Mouse (Mus musculus) fat pad, adult 2 months (tissue): ENCODE data around the gene Jade1.

ENCODE experiments used
- DNase-seq: peaks from one replicate; pipeline ENCODE4 v3.0.0-alpha.2; 2011; ENCODE audit warnings: low read depth, low spot score; ENCODE audit errors: extremely low read depth

Gene Jade1

GRCm38 (mm10) chr3:41595010-41595409, 39.5 kb downstream of the Jade1 start:
- DNase-seq, result no peak

GRCm38 (mm10) chr3:41597036-41597435, 41.5 kb downstream of the Jade1 start:
- no peak for DNase-seq

- no peak for DNase-seq
Measured at GRCm38 (mm10) chr3:41598412-41598811, 42.9 kb downstream of the Jade1 start.

- no peak for DNase-seq
Measured at GRCm38 (mm10) chr3:41599226-41599625, 43.7 kb downstream of the Jade1 start.

GRCm38 (mm10) chr3:41599806-41600589, 44.5 kb downstream of the Jade1 start:
- no peak for DNase-seq

- DNase-seq, result no peak
Measured at GRCm38 (mm10) chr3:41601226-41602020, 45.9 kb downstream of the Jade1 start.

- DNase-seq, result no peak
Measured at GRCm38 (mm10) chr3:41602933-41603332, 47.4 kb downstream of the Jade1 start.

GRCm38 (mm10) chr3:41603470-41604019, 48.0 kb downstream of the Jade1 start:
- no peak for DNase-seq

- DNase-seq, result no peak
Measured at GRCm38 (mm10) chr3:41604629-41605321, 49.2 kb downstream of the Jade1 start.

GRCm38 (mm10) chr3:41605601-41606329, 50.2 kb downstream of the Jade1 start:
- no peak for DNase-seq

GRCm38 (mm10) chr3:41606330-41606664, 50.8 kb downstream of the Jade1 start:
- no peak for DNase-seq

GRCm38 (mm10) chr3:41607050-41607449, 51.5 kb downstream of the Jade1 start:
- DNase-seq, result no peak

GRCm38 (mm10) chr3:41607467-41607866, 51.9 kb downstream of the Jade1 start:
- no peak for DNase-seq

GRCm38 (mm10) chr3:41609071-41609470, 53.5 kb downstream of the Jade1 start:
- DNase-seq, result no peak

- no peak for DNase-seq
Measured at GRCm38 (mm10) chr3:41612211-41612610, 56.7 kb downstream of the Jade1 start.

GRCm38 (mm10) chr3:41613706-41614105, 58.2 kb downstream of the Jade1 start:
- no peak for DNase-seq

- DNase-seq, result no peak
Measured at GRCm38 (mm10) chr3:41614230-41614985, 58.9 kb downstream of the Jade1 start.

GRCm38 (mm10) chr3:41618036-41618435, 62.5 kb downstream of the Jade1 start:
- DNase-seq, result no peak

- no peak for DNase-seq
Measured at GRCm38 (mm10) chr3:41618488-41618887, 63.0 kb downstream of the Jade1 start.

- no peak for DNase-seq
Measured at GRCm38 (mm10) chr3:41620971-41621370, 65.4 kb downstream of the Jade1 start.
